Mouse (Mus musculus) C2C12 (cell line): ENCODE results near the gene Mrln. TPM values are rescaled to one million over a fixed set of nuclear protein-coding genes. Genes with fewer than 3 reads are reported as not detected.

Experiments used
- H3K27me3 ChIP-seq: one replicate; pipeline ENCODE4 v1.6.1; 2011; ENCODE audit not compliant: control insufficient read depth, insufficient read depth, insufficient read length
- H3K36me3 ChIP-seq: one replicate; pipeline ENCODE4 v1.6.1; 2011; ENCODE audit not compliant: control insufficient read depth, insufficient read depth
- H3K4me3 ChIP-seq: one replicate; pipeline ENCODE4 v1.5.1; 2011; ENCODE audit warnings: mild to moderate bottlenecking, control low read depth; ENCODE audit not compliant: poor library complexity, insufficient read depth, severe bottlenecking
- H3K79me2 ChIP-seq: one replicate; pipeline ENCODE4 v1.6.1; 2011; ENCODE audit not compliant: control insufficient read depth, insufficient read depth
- H3K79me3 ChIP-seq: one replicate; pipeline ENCODE4 v1.6.1; 2011; ENCODE audit warnings: low read depth, control low read depth
- H3ac ChIP-seq: one replicate; pipeline ENCODE3; 2011; ENCODE audit warnings: low read depth; ENCODE audit not compliant: control insufficient read depth, insufficient read length
- CEBPB ChIP-seq: IDR thresholded peaks from one replicate; pipeline ENCODE4 v1.6.1; 2011; ENCODE audit warnings: low read depth, mild to moderate bottlenecking, control low read depth, moderate library complexity
- CTCF ChIP-seq: IDR thresholded peaks from one replicate; pipeline ENCODE4 v1.5.1; 2011; ENCODE audit not compliant: control insufficient read depth, insufficient read depth, insufficient read length
- FOSL1 ChIP-seq: IDR thresholded peaks from one replicate; pipeline ENCODE4 v1.8.0; 2011; ENCODE audit warnings: mild to moderate bottlenecking, low read length; ENCODE audit not compliant: poor library complexity, insufficient read depth, severe bottlenecking
- MAX ChIP-seq: IDR thresholded peaks from one replicate; pipeline ENCODE4 v1.6.1; 2011; ENCODE audit warnings: mild to moderate bottlenecking, control low read depth
- MYOD1 ChIP-seq: IDR thresholded peaks from one replicate; pipeline ENCODE4 v1.6.1; 2011; ENCODE audit warnings: low read depth; ENCODE audit not compliant: control insufficient read depth, insufficient read length
- MYOG ChIP-seq: IDR thresholded peaks from one replicate; pipeline ENCODE4 v1.6.1; 2011; ENCODE audit not compliant: control insufficient read depth, insufficient read length; ENCODE audit errors: extremely low read depth
- USF1 ChIP-seq: IDR thresholded peaks from one replicate; pipeline ENCODE4 v1.6.1; 2011; ENCODE audit warnings: low read depth, mild to moderate bottlenecking, control low read depth, moderate library complexity
- polyA plus RNA-seq: library from polyadenylated mRNA; unstranded; fragments of >200 nt; fragmentation: generic; extraction: Trizol; gene quantifications from one replicate; pipeline ENCODE4 v1.2.1, GENCODE M21; 2012; ENCODE audit warnings: missing spikeins

The Mrln gene
- polyA plus RNA-seq, 1 experiment, result 2.5 TPM

GRCm38 (mm10) chr10:70250354-70250753 is 45.9 kb downstream of the Mrln start:
- Histone ChIP-seq H3K36me3 (no peaks in the 10 kb centered on the region), H3K27me3 (peaks cover 9% of the 10 kb centered on the region), H3K4me3 (no peak overlapping the region)

GRCm38 (mm10) chr10:70250766-70251165 is 46.3 kb downstream of the Mrln start:
- no peaks in the 10 kb centered on the region for H3K79me3 ChIP-seq
- H3K4me3 ChIP-seq, result no peak overlapping the region
- no peak overlapping the region for H3ac ChIP-seq
- H3K27me3 ChIP-seq, result peaks cover 5% of the 10 kb centered on the region
- TF ChIP-seq MAX (no peak), MYOD1 (no peak), CEBPB (no peak), CTCF (no peak), FOSL1 (no peak), MYOG (no peak), USF1 (no peak)
- no peaks in the 10 kb centered on the region for H3K79me2 ChIP-seq
- no peaks in the 10 kb centered on the region for H3K36me3 ChIP-seq

More at GRCm38 (mm10) chr10:70250354-70250753, 45.9 kb downstream of the Mrln start:
- H3K79me2 ChIP-seq, result no peaks in the 10 kb centered on the region
- H3K79me3 ChIP-seq, result no peaks in the 10 kb centered on the region
- no peak for TF ChIP-seq MYOD1
- no peak overlapping the region for H3ac ChIP-seq

GRCm38 (mm10) chr10:70254666-70255065 is 50.2 kb downstream of the Mrln start:
- H3K79me3 ChIP-seq, result no peaks in the 10 kb centered on the region
- no peak overlapping the region for H3K4me3 ChIP-seq
- no peaks in the 10 kb centered on the region for H3K27me3 ChIP-seq
- no peak overlapping the region for H3ac ChIP-seq
- H3K36me3 ChIP-seq, result no peaks in the 10 kb centered on the region
- TF ChIP-seq CEBPB (no peak), FOSL1 (no peak)
- no peaks in the 10 kb centered on the region for H3K79me2 ChIP-seq

GRCm38 (mm10) chr10:70255601-70256210 is 51.2 kb downstream of the Mrln start:
- TF ChIP-seq MYOD1 (no peak), MAX (no peak), USF1 (no peak), CTCF (no peak), FOSL1 (no peak), CEBPB (no peak), MYOG (no peak)
- Histone ChIP-seq H3K4me3 (no peak overlapping the region), H3K79me3 (no peaks in the 10 kb centered on the region), H3ac (no peak overlapping the region), H3K36me3 (no peaks in the 10 kb centered on the region), H3K27me3 (no peaks in the 10 kb centered on the region), H3K79me2 (no peaks in the 10 kb centered on the region)

GRCm38 (mm10) chr10:70257029-70257428 is 52.6 kb downstream of the Mrln start:
- H3ac ChIP-seq, result no peak overlapping the region
- TF ChIP-seq FOSL1, result no peak
- no peak for TF ChIP-seq CEBPB
- TF ChIP-seq MYOG, result no peak
- no peak for TF ChIP-seq CTCF
- no peak for TF ChIP-seq MYOD1
- no peak for TF ChIP-seq MAX
- no peak for TF ChIP-seq USF1
- H3K79me3 ChIP-seq, result no peaks in the 10 kb centered on the region
- no peak overlapping the region for H3K4me3 ChIP-seq
- no peaks in the 10 kb centered on the region for H3K36me3 ChIP-seq
- no peaks in the 10 kb centered on the region for H3K27me3 ChIP-seq
- H3K79me2 ChIP-seq, result no peaks in the 10 kb centered on the region

GRCm38 (mm10) chr10:70260904-70261303 is 56.4 kb downstream of the Mrln start:
- Histone ChIP-seq H3K4me3 (no peak overlapping the region), H3ac (no peak overlapping the region), H3K79me3 (no peaks in the 10 kb centered on the region), H3K36me3 (no peaks in the 10 kb centered on the region), H3K79me2 (no peaks in the 10 kb centered on the region), H3K27me3 (no peaks in the 10 kb centered on the region)
- no peak for TF ChIP-seq MAX
- TF ChIP-seq USF1, result no peak
- no peak for TF ChIP-seq MYOG
- no peak for TF ChIP-seq CEBPB
- TF ChIP-seq FOSL1, result no peak
- no peak for TF ChIP-seq CTCF
- no peak for TF ChIP-seq MYOD1
